Mouse (Mus musculus): ENCODE data around the gene Gm47995.

DNA sequence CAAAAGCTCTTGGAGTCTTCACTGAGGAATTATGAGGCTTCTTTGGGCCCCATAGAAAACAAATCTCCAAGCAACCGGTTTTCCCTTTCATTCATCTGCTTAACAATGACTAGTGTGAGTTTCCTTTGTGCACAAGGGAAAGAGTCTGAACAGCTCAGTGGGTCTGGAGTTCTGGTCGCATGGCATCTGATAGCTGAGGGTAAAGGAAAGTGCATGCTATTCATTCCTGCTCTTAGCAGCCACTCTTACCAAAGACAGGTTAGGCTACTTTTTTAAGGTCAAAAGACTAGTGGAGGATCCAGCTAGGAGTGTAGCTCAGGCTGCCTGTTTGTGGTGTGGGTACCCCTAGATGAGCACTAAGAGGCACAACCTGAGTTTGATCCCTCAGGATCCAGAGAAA, 37.3 kb downstream of the Gm47995 start:
- TF ChIP-seq CTCF (IDR thresholded peaks at IDR 0.05; ENCODE audit: low read depth) (no peak), EP300 (IDR thresholded peaks at IDR 0.05; ENCODE audit: low read depth) (no peak)

Measured in liver, postnatal 0 days (tissue).